Mouse (Mus musculus): ENCODE data around the gene Guca2a.
A peak's percentile ranks its signal among the peaks of the same experiment; 100 is the strongest.

The Guca2a gene

GRCm38 (mm10) chr4:119638656-119639055 lies 1.2 kb downstream of the Guca2a start:
- DNase-seq (ENCODE audit: low read depth, low spot score): no peak

GRCm38 (mm10) chr4:119642666-119643065 lies 5.2 kb downstream of the Guca2a start:
- DNase-seq (ENCODE audit: low read depth, low spot score): no peak

DNA sequence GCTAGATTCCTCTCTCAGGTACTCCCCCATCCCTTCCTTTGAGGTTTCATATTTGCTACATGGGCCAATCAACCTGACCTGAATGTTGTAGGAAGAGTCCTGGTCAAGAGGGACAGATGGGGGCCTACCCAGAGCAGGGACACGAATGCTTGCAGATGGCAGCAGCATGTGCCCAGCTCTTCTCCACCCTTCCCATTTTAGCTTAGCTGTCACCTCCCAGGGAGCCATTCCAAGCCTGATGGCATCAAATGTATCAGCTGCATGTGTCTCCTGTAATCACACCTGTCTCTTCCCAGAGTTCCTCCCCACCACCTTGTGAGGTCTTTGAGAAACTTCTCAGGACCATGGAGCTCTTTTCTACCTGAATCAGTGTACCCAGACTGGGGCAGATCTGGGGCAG lies 19.5 kb downstream of the Guca2a start:
- DNase-seq (ENCODE audit: low read depth, low spot score): no peak

DNA sequence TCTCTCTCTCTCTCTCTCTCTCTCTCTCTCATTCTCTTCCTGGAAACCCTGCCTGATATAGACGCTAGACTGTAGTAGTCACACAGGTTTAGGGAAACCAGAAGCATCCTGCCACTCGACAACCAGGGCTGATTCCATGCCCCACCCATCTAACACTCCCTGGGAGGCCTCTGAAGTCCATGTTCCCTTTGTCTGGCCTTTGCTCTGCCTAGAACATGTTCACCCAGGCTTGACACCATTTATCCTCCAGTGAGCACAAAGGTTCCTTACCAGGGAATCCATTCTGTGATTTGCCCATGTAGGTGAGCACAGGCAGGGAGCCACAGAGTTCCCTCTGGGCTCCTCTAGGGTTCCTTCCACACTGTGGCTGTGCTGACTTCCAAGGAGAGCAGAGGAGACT lies 20.7 kb downstream of the Guca2a start:
- no peak for DNase-seq (ENCODE audit: low read depth, low spot score)

GRCm38 (mm10) chr4:119658731-119659130 lies 21.2 kb downstream of the Guca2a start, which contains the start of gene Guca2b:
Guca2b (minus strand) TSS chr4:119658954.
- no peak for DNase-seq (ENCODE audit: low read depth, low spot score)

DNA sequence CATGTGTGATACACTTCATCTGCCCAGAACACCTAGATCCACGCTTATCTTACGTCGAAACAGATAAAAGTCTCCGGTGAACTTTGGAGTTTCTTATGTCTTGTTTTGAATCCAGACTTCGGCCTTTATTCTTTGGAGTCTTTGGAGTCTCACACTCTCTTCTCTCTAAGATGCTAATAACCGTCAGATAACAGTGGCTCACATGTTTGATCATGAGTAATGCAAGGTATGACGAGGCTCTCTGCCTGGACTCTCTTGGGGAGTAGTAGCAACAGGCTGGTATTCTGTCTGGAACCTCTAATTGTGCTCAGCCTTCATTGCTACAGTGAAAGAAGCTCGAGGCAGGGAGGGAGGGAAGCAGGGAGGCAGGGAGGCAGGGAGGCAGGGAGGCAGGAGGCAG lies 22.5 kb downstream of the Guca2a start:
- no peak for DNase-seq (ENCODE audit: low read depth, low spot score)

GRCm38 (mm10) chr4:119662151-119662550 lies 24.6 kb downstream of the Guca2a start:
- DNase-seq (ENCODE audit: low read depth, low spot score): no peak

DNA sequence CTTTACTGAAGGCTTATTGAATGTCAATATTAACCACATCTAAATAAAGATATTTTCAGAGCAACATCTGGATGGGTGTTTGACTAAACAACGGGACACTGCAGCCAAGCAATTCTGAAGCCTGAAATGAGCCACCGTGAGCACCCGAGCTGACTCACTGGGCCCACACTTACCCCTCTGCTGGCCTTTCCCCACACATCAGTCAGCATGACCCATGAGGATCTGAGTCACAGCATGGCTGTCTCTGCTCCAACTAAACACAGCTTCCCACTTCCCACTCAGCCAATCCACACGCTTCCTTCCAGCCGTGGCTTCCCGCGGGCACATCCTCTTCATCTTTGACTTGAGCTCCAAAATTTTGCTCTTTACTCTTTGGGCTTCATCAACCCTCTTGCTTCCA lies 25.5 kb downstream of the Guca2a start:
- DNase-seq (ENCODE audit: low read depth, low spot score): no peak

GRCm38 (mm10) chr4:119663409-119664095 lies 26.0 kb downstream of the Guca2a start:
- DNase-seq (ENCODE audit: low read depth, low spot score): no peak

DNA sequence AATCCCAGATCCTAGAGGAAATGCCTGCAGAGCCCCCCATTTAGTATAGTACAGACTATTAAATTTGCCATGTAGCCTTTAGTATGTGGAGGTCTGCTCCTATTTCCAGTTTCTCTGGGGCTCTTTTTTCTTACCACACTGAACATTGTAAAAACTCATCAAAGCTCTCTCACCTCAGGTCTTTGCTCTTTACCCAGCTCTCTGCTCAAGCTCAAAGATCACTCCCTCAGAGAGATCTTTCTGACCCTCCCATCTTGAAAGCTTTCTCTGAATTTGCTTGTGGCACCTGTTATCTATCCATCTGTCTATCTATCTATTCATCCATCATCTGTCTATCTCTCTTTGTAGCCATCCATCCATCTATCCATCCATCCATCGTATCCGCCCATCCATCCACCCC lies 27.7 kb downstream of the Guca2a start:
- no peak for DNase-seq (ENCODE audit: low read depth, low spot score)

- DNase-seq (ENCODE audit: low read depth, low spot score): no peak
These were observed 28.6 kb downstream of the Guca2a start for GRCm38 (mm10) chr4:119666116-119666515.

DNA sequence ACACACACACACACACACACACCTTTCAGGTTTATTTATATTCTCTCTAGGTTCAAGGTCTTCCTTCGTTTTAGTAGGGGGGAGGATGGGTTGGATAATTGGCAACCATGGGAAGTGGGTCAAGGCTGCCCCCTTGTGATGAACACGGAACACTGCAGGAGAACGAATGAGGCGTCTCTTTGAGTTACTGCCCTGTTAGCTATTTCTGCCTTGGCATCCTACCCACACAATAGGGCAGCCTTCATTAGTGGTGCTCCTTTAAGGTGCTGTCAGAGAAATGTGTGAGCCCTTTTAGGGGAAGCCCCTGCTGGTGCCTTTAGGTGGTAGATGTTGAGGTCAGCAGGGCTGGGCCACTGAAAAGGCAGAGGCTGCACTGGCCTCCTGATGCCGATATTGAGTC lies 29.9 kb downstream of the Guca2a start:
- peak; percentile 19 for DNase-seq (ENCODE audit: low read depth, low spot score)

DNA sequence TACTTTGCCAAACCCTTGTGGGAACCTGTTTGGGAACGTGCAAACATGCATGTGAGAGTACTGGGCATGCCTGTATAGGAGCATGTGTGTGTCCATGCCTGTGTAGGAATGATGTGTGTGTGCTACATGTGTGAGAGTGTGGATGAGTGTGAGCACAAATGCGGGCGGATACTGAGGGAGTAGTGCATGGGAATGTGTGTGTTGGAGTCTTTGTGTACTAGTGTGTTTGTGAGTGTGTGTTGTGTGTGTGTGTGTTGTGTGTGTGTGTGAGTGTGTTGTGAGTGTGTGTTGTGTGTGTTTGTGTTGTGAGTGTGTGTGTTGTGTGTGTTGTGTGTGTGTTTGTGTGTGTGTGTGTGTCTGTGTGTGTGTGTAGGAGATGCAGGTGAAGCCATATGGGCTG lies 30.7 kb downstream of the Guca2a start:
- no peak for DNase-seq (ENCODE audit: low read depth, low spot score)

- DNase-seq (ENCODE audit: low read depth, low spot score): no peak
These were observed 31.1 kb downstream of the Guca2a start for GRCm38 (mm10) chr4:119668596-119668995.

- no peak for DNase-seq (ENCODE audit: low read depth, low spot score)
These were observed 32.1 kb downstream of the Guca2a start for GRCm38 (mm10) chr4:119669356-119670209.

GRCm38 (mm10) chr4:119670210-119670555 lies 32.7 kb downstream of the Guca2a start:
- DNase-seq (ENCODE audit: low read depth, low spot score): no peak

GRCm38 (mm10) chr4:119670736-119671135 lies 33.2 kb downstream of the Guca2a start:
- DNase-seq (ENCODE audit: low read depth, low spot score): no peak

DNA sequence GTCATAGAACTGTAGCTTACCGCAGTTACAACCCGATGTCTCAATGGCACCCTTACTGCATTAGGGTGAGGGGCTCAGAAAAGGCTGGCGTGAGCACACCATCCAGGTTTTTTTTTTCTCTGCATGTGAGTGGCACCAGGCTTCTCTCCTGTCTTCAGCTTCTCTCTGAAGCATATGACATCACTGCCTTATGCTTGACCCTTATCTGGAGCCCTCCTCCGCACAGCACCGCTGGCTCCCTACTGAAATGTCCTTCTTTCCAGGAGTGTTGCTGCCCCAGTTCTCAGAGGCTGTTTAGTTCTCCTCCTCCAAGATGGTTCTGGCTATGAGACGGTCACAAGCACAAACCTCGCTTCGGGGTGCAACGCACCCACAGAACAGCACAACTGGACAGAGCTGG lies 33.7 kb downstream of the Guca2a start:
- DNase-seq (ENCODE audit: low read depth, low spot score): no peak

- DNase-seq (ENCODE audit: low read depth, low spot score): no peak
These were observed 35.2 kb downstream of the Guca2a start for GRCm38 (mm10) chr4:119672685-119673084.

GRCm38 (mm10) chr4:119682596-119682995 lies 45.1 kb downstream of the Guca2a start:
- no peak for DNase-seq (ENCODE audit: low read depth, low spot score)

- no peak for DNase-seq (ENCODE audit: low read depth, low spot score)
These were observed 48.2 kb downstream of the Guca2a start for GRCm38 (mm10) chr4:119685746-119686145.

Data from embryo, embryonic 11.5 days (tissue).